Mouse (Mus musculus): Measurements from ENCODE around the gene Tfb1m.

Tfb1m gene

GRCm38 (mm10) chr17:3514316-3514715, 43.3 kb downstream of the Tfb1m start:
- DNase-seq (ENCODE audit: low spot score) = no peak

GRCm38 (mm10) chr17:3509841-3510240, 47.7 kb downstream of the Tfb1m start:
- DNase-seq (ENCODE audit: low spot score) = peak; percentile 89

- no peak for DNase-seq (ENCODE audit: low spot score)
Observed at GRCm38 (mm10) chr17:3506508-3506907, 51.1 kb downstream of the Tfb1m start.

- no peak for DNase-seq (ENCODE audit: low spot score)
Observed at GRCm38 (mm10) chr17:3505711-3506110, 51.9 kb downstream of the Tfb1m start.

GRCm38 (mm10) chr17:3500936-3501335, 56.6 kb downstream of the Tfb1m start:
- peak; percentile 29 for DNase-seq (ENCODE audit: low spot score)

GRCm38 (mm10) chr17:3500076-3500475, 57.5 kb downstream of the Tfb1m start:
- DNase-seq (ENCODE audit: low spot score) = no peak

- no peak for DNase-seq (ENCODE audit: low spot score)
Observed at GRCm38 (mm10) chr17:3499468-3499867, 58.1 kb downstream of the Tfb1m start.

GRCm38 (mm10) chr17:3498580-3498979, 59.0 kb downstream of the Tfb1m start:
- DNase-seq (ENCODE audit: low spot score) = no peak

- DNase-seq (ENCODE audit: low spot score) = peak; percentile 51
Observed at GRCm38 (mm10) chr17:3498086-3498485, 59.5 kb downstream of the Tfb1m start.

- DNase-seq (ENCODE audit: low spot score) = no peak
Observed at GRCm38 (mm10) chr17:3496080-3496479, 61.5 kb downstream of the Tfb1m start.

- DNase-seq (ENCODE audit: low spot score) = no peak
Observed at GRCm38 (mm10) chr17:3495576-3495975, 62.0 kb downstream of the Tfb1m start.

- no peak for DNase-seq (ENCODE audit: low spot score)
Observed at GRCm38 (mm10) chr17:3491667-3492066, 65.9 kb downstream of the Tfb1m start.

- no peak for DNase-seq (ENCODE audit: low spot score)
Observed at GRCm38 (mm10) chr17:3491065-3491464, 66.5 kb downstream of the Tfb1m start.

- no peak for DNase-seq (ENCODE audit: low spot score)
Observed at GRCm38 (mm10) chr17:3490216-3490895, 67.2 kb downstream of the Tfb1m start.

GRCm38 (mm10) chr17:3487721-3488601, 69.6 kb downstream of the Tfb1m start:
- no peak for DNase-seq (ENCODE audit: low spot score)

- no peak for DNase-seq (ENCODE audit: low spot score)
Observed at GRCm38 (mm10) chr17:3487211-3487610, 70.4 kb downstream of the Tfb1m start.

- no peak for DNase-seq (ENCODE audit: low spot score)
Observed at GRCm38 (mm10) chr17:3485851-3486250, 71.7 kb downstream of the Tfb1m start.

- no peak for DNase-seq (ENCODE audit: low spot score)
Observed at GRCm38 (mm10) chr17:3483091-3483490, 74.5 kb downstream of the Tfb1m start.

GRCm38 (mm10) chr17:3481576-3482575, 75.7 kb downstream of the Tfb1m start:
- DNase-seq (ENCODE audit: low spot score) = no peak

- no peak for DNase-seq (ENCODE audit: low spot score)
Observed at GRCm38 (mm10) chr17:3476546-3476945, 81.0 kb downstream of the Tfb1m start.

- DNase-seq (ENCODE audit: low spot score) = no peak
Observed at GRCm38 (mm10) chr17:3472018-3472417, 85.6 kb downstream of the Tfb1m start.

Measured in adipocyte (in vitro differentiated cells).